Mouse (Mus musculus): ENCODE data around the gene Ehd4. TPM values are rescaled to one million over a fixed set of nuclear protein-coding genes. Genes with fewer than 3 reads are reported as not detected.

Ehd4 gene
- total and polyA plus RNA-seq, 2 experiments: 2.9 to 7.4 TPM

DNA sequence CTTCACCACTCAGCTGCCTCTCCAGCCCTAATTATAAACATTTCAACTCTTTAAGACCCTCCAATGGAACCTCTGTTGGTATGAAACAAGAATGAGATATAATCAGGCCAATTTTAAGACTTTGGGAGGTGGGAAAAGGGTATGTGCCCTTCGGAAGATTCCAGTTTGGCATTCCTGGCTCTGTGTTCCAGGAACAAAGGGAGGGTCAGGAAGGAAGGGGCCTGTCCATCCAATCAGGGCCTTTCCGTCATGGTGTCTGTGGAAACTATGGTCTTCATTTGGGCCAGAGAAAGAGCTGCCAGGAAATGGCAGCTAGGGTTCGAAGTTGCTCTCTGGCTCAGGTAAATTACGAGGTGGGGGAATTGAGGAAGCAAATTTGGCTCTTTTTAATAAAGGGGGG, 46.3 kb downstream of the Ehd4 start:
- no peaks in the 10 kb centered on the region for H3K36me3 ChIP-seq (ENCODE audit: control insufficient read depth, insufficient read depth, low read length)
- DNase-seq (ENCODE audit: extremely low read depth, low read depth, low spot score): no peak
- no peaks in the 10 kb centered on the region for H3K4me1 ChIP-seq (ENCODE audit: control insufficient read depth, insufficient read depth, low read length)
- no peak overlapping the region for H3K4me3 ChIP-seq (ENCODE audit: insufficient read depth, low read depth, low read length)
- no peaks in the 10 kb centered on the region for H3K79me2 ChIP-seq (ENCODE audit: control insufficient read depth, insufficient read depth, low read length)
- no peak overlapping the region for H3K9ac ChIP-seq (ENCODE audit: low read depth, low read length)
- H3K27me3 ChIP-seq (ENCODE audit: control insufficient read depth, insufficient read depth, low read length): no peaks in the 10 kb centered on the region
- TF ChIP-seq CTCF (IDR thresholded peaks at IDR 0.05; ENCODE audit: low read depth, low read length) (no peak), POLR2A (IDR thresholded peaks at IDR 0.05; ENCODE audit: extremely low read depth, insufficient read depth, low read length) (no peak)
- WGBS: 84% methylated on average over 4 of the region's 4 CpGs
- no peak overlapping the region for H3K27ac ChIP-seq (replicated peaks; ENCODE audit: insufficient read depth, low read depth, low read length)

DNA sequence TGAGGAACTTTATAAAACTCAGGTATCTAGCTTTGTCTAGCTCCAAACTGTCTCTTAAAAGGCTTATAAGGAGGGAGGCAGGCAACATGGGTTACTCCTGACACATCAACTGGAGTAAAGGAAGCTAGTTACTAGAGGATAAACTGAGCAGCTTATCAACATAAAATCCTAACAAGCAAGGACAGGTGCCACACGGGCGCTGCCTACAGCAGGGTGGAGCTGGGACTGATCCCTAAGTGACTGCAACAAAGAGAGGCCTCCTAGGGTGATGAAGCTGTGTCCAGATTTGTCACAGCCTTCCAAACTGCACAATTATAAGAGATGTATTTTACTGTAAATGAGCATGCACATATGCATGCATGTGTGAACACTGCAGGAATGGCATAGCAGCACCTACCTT, 47.0 kb downstream of the Ehd4 start:
- Histone ChIP-seq H3K27ac (replicated peaks; ENCODE audit: insufficient read depth, low read depth, low read length) (no peak overlapping the region), H3K27me3 (ENCODE audit: control insufficient read depth, insufficient read depth, low read length) (no peaks in the 10 kb centered on the region), H3K36me3 (ENCODE audit: control insufficient read depth, insufficient read depth, low read length) (no peaks in the 10 kb centered on the region), H3K4me3 (ENCODE audit: insufficient read depth, low read depth, low read length) (no peak overlapping the region), H3K9ac (ENCODE audit: low read depth, low read length) (no peak overlapping the region), H3K79me2 (ENCODE audit: control insufficient read depth, insufficient read depth, low read length) (no peaks in the 10 kb centered on the region), H3K4me1 (ENCODE audit: control insufficient read depth, insufficient read depth, low read length) (no peaks in the 10 kb centered on the region)
- 90% methylated on average over 2 of the region's 2 CpGs for WGBS
- TF ChIP-seq CTCF (IDR thresholded peaks at IDR 0.05; ENCODE audit: low read depth, low read length) (no peak), POLR2A (IDR thresholded peaks at IDR 0.05; ENCODE audit: extremely low read depth, insufficient read depth, low read length) (no peak)
- DNase-seq (ENCODE audit: extremely low read depth, low read depth, low spot score): no peak

DNA sequence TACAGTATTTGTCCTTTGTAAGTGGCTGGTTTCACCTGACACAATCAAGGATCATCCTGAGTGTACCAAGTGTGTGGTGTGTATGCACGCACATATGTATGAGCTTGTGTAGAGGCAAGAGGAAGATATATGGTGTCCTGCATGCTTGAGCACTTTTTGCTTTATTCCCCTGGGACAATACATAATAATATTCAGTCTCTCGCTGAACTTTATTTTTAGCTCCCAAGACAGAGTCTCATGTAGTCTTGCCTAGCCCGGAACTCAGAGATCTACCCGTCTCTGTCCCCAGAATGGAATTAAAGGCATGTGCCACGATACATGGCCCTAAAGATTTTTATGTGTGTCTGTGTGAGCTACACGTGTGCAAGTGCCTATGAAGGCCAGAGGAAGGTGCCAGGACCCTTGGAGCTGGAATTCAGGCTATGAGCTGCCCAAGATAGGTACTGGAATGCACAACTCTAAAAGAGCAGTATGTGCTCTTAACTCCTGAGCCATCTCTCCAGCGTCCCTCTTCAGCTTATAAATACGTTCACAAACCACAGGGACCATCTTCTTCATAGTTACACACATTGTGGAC, 47.9 kb downstream of the Ehd4 start:
- no peaks in the 10 kb centered on the region for H3K79me2 ChIP-seq (ENCODE audit: control insufficient read depth, insufficient read depth, low read length)
- H3K9ac ChIP-seq (ENCODE audit: low read depth, low read length): no peak overlapping the region
- no peaks in the 10 kb centered on the region for H3K36me3 ChIP-seq (ENCODE audit: control insufficient read depth, insufficient read depth, low read length)
- H3K4me3 ChIP-seq (ENCODE audit: insufficient read depth, low read depth, low read length): no peak overlapping the region
- H3K27me3 ChIP-seq (ENCODE audit: control insufficient read depth, insufficient read depth, low read length): no peaks in the 10 kb centered on the region
- DNase-seq (ENCODE audit: extremely low read depth, low read depth, low spot score): no peak
- no peak overlapping the region for H3K27ac ChIP-seq (replicated peaks; ENCODE audit: insufficient read depth, low read depth, low read length)
- TF ChIP-seq CTCF (IDR thresholded peaks at IDR 0.05; ENCODE audit: low read depth, low read length): no peak
- no peak for TF ChIP-seq POLR2A (IDR thresholded peaks at IDR 0.05; ENCODE audit: extremely low read depth, insufficient read depth, low read length)
- WGBS: 89% methylated on average over 8 of the region's 8 CpGs
- no peaks in the 10 kb centered on the region for H3K4me1 ChIP-seq (ENCODE audit: control insufficient read depth, insufficient read depth, low read length)

- Histone ChIP-seq H3K4me1 (ENCODE audit: control insufficient read depth, insufficient read depth, low read length) (no peaks in the 10 kb centered on the region), H3K79me2 (ENCODE audit: control insufficient read depth, insufficient read depth, low read length) (no peaks in the 10 kb centered on the region), H3K4me3 (ENCODE audit: insufficient read depth, low read depth, low read length) (no peak overlapping the region), H3K27ac (replicated peaks; ENCODE audit: insufficient read depth, low read depth, low read length) (no peak overlapping the region), H3K36me3 (ENCODE audit: control insufficient read depth, insufficient read depth, low read length) (no peaks in the 10 kb centered on the region), H3K27me3 (ENCODE audit: control insufficient read depth, insufficient read depth, low read length) (no peaks in the 10 kb centered on the region), H3K9ac (ENCODE audit: low read depth, low read length) (no peak overlapping the region)
- TF ChIP-seq POLR2A (IDR thresholded peaks at IDR 0.05; ENCODE audit: extremely low read depth, insufficient read depth, low read length) (no peak), CTCF (IDR thresholded peaks at IDR 0.05; ENCODE audit: low read depth, low read length) (no peak)
- WGBS: 87% methylated on average over 3 of the region's 3 CpGs
- DNase-seq (ENCODE audit: extremely low read depth, low read depth, low spot score): no peak
Observed at GRCm38 (mm10) chr2:120105861-120106260, 48.5 kb downstream of the Ehd4 start.

- H3K4me3 ChIP-seq (ENCODE audit: insufficient read depth, low read depth, low read length): no peak overlapping the region
- H3K9ac ChIP-seq (ENCODE audit: low read depth, low read length): no peak overlapping the region
- H3K27me3 ChIP-seq (ENCODE audit: control insufficient read depth, insufficient read depth, low read length): no peaks in the 10 kb centered on the region
- H3K36me3 ChIP-seq (ENCODE audit: control insufficient read depth, insufficient read depth, low read length): no peaks in the 10 kb centered on the region
- no peak overlapping the region for H3K27ac ChIP-seq (replicated peaks; ENCODE audit: insufficient read depth, low read depth, low read length)
- H3K4me1 ChIP-seq (ENCODE audit: control insufficient read depth, insufficient read depth, low read length): no peaks in the 10 kb centered on the region
- no peak for DNase-seq (ENCODE audit: extremely low read depth, low read depth, low spot score)
- TF ChIP-seq POLR2A (IDR thresholded peaks at IDR 0.05; ENCODE audit: extremely low read depth, insufficient read depth, low read length) (no peak), CTCF (IDR thresholded peaks at IDR 0.05; ENCODE audit: low read depth, low read length) (no peak)
- H3K79me2 ChIP-seq (ENCODE audit: control insufficient read depth, insufficient read depth, low read length): no peaks in the 10 kb centered on the region
- WGBS: 70% methylated on average over 6 of the region's 6 CpGs
Observed at GRCm38 (mm10) chr2:120102881-120103280, 51.5 kb downstream of the Ehd4 start.

GRCm38 (mm10) chr2:120102450-120102849, 52.0 kb downstream of the Ehd4 start:
- Histone ChIP-seq H3K9ac (ENCODE audit: low read depth, low read length) (no peak overlapping the region), H3K27ac (replicated peaks; ENCODE audit: insufficient read depth, low read depth, low read length) (no peak overlapping the region), H3K79me2 (ENCODE audit: control insufficient read depth, insufficient read depth, low read length) (no peaks in the 10 kb centered on the region), H3K27me3 (ENCODE audit: control insufficient read depth, insufficient read depth, low read length) (no peaks in the 10 kb centered on the region), H3K36me3 (ENCODE audit: control insufficient read depth, insufficient read depth, low read length) (no peaks in the 10 kb centered on the region), H3K4me3 (ENCODE audit: insufficient read depth, low read depth, low read length) (no peak overlapping the region), H3K4me1 (ENCODE audit: control insufficient read depth, insufficient read depth, low read length) (no peaks in the 10 kb centered on the region)
- no peak for TF ChIP-seq POLR2A (IDR thresholded peaks at IDR 0.05; ENCODE audit: extremely low read depth, insufficient read depth, low read length)
- TF ChIP-seq CTCF (IDR thresholded peaks at IDR 0.05; ENCODE audit: low read depth, low read length): no peak
- WGBS: 81% methylated on average over 2 of the region's 2 CpGs
- DNase-seq (ENCODE audit: extremely low read depth, low read depth, low spot score): no peak

Data from liver, adult 2 months (tissue).